Mouse (Mus musculus) liver, adult 10 weeks (tissue): ENCODE measurements around the gene Tango2. TPM values are rescaled to one million over a fixed set of nuclear protein-coding genes. Genes with fewer than 3 reads are reported as not detected.

Source experiments
- polyA plus RNA-seq: library from polyadenylated mRNA; stranded (reverse); fragments of 350-450 nt; fragmentation: Illumina TruSeq; extraction: RNeasy Lipid Tissue Mini Kit (QIAGEN cat#74804); gene quantifications from one replicate; pipeline ENCODE4 v1.2.3, GENCODE M21; 2014; ENCODE audit warnings: low read depth, low replicate concordance

The Tango2 gene
- polyA plus RNA-seq, result 12.6 TPM

DNA sequence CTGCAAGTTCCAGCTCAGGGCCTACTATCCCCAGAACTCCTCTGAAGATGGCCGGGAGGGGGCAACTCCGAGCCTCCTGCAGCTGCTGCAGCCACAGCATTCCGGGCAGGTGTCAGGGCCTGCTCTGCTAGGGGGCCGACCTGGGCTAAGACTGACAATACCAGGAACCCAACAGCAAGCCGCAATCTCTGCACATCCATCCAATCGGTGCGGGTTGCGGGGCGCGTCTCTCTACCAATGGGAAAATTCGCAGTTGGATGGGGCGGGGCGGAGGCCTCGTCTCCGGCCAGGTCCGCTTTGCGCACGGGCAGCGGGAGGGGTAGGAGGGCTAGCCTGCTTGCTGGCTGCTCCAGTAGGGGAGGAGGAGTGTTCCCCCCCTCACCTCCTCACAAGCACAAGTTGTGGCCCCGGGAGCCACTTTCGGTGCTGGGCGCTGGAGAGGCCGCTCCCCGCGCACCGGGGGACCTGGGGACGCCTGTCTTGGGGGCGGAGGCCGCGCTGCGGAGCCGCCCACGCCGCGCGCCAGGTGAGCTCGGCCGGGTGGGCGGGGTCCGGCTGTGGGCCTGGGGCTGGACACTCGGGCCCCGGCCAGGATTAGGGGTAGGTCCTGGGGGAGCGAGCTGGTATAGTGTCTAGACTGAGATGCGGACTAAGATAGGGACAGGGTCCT lies at the start of gene Tango2, which contains the start of gene Arvcf:
TSS of gene Tango2 (minus strand) at position 173 of the 670 bp plus-strand sequence.
TSS of gene Arvcf (plus strand) at position 252 of the 670 bp plus-strand sequence.

GRCm38 (mm10) chr16:18289067-18289588 lies 58.8 kb downstream of the Tango2 start, which contains the start of gene Dgcr8:
Dgcr8 (minus strand) TSS chr16:18289246.

DNA sequence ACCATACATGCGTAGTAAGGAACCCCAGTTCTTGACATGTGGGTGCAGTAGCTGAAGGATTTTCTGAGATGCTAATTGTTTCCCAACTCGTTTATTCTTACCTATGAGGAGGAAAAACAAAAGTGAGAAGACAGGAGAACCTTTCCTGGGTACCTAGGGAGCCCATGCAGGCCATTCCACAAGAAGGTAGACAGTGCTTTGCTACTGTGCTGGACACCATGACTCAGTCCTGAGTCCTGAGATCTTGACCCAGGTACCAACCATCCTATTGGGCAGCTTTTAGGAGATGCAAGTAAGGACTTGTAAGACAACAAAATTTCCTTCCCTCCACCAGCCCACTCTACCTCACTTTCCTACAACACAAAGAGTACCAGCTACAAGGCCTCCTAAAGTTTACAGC lies 89.7 kb downstream of the Tango2 start, which contains the start of gene Gm49776:
TSS of gene Gm49776 (minus strand) at position 101 of the 400 bp plus-strand sequence.

Other genes with a start within 250 kb of the Tango2 start
- not detected for gene Rtn4r, start 220.5 kb downstream of the Tango2 start, polyA plus RNA-seq
- not detected for gene Ccdc188, start 130.2 kb downstream of the Tango2 start, polyA plus RNA-seq
- gene Zdhhc8, start 113.0 kb downstream of the Tango2 start, polyA plus RNA-seq, result not detected
- gene Trmt2a, start 99.4 kb downstream of the Tango2 start, polyA plus RNA-seq, result 11.7 TPM
- gene Ranbp1, start 99.4 kb downstream of the Tango2 start, polyA plus RNA-seq, result 38.4 TPM
- not detected for gene Gm49776, start 89.8 kb downstream of the Tango2 start, polyA plus RNA-seq
- 8.6 TPM for gene Dgcr8, start 58.9 kb downstream of the Tango2 start, polyA plus RNA-seq
- gene Arvcf, start 79 bp upstream of the Tango2 start, polyA plus RNA-seq, result 0.34 TPM
- 6.9 TPM for gene Txnrd2, start 78.3 kb upstream of the Tango2 start, polyA plus RNA-seq
- 108 TPM for gene Comt, start 78.7 kb upstream of the Tango2 start, polyA plus RNA-seq
- gene Gnb1l, start 150.6 kb upstream of the Tango2 start, polyA plus RNA-seq, result 0.40 TPM
- gene Rtl10, start 150.8 kb upstream of the Tango2 start, polyA plus RNA-seq, result not detected
- gene Tbx1, start 242.6 kb upstream of the Tango2 start, polyA plus RNA-seq, result not detected